ENCODE assay signal across 8 mouse cellular contexts in the genomic region with DNA sequence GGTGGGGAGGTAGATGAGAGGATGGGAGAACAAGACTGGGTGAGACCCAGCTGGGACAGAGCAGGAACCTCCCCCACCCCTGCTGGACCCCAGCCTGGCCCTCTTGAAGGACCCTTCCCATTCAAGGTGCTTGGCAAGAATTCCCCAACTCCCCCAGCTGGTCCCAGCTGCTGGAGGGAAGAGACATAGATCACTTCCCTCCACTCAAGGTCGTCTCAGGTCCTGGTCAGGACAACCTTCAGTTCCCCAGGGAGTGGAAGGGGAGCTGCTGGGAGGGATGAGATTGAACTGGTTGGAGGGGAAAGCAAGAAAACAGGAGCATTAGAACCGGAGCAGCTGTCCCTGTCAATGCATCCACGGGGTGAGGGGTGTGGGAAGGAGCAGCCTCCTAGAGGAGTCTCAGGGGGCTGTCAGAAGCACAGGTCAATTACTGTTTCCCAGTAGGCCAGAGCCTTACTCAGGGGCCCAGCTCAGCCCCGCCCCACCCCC. TPM values are rescaled to one million over a fixed set of nuclear protein-coding genes. Genes with fewer than 3 reads are reported as not detected.
DNase-seq lines count a peak whose midpoint lies in the region; ATAC-seq and TF ChIP-seq lines count a peak whose summit lies in the region.

No protein-coding gene starts in this region.

- no peaks in the 10 kb centered on the region for H3K36me3 ChIP-seq in ES-E14 (ENCODE audit: control insufficient read depth, insufficient read depth, low read length, poor library complexity, severe bottlenecking)
- H3K36me3 ChIP-seq in heart, embryonic 12.5 days = peaks cover 5% of the 10 kb centered on the region; the same call in 1 of the 2 replicates
- H3K36me3 ChIP-seq in midbrain, embryonic 11.5 days (ENCODE audit: control insufficient read depth, insufficient read depth, low read length) = no peaks in the 10 kb centered on the region

- 28% methylated on average over 4 of the region's 4 CpGs for WGBS in heart, embryonic 12.5 days
- WGBS in midbrain, embryonic 11.5 days = 43% methylated on average over 4 of the region's 4 CpGs

- DNase-seq in gastrocnemius, postnatal 14 days = peak; percentile 27
- no peak for DNase-seq in gastrocnemius, postnatal 10 days
- no peak for DNase-seq in ES-E14 (ENCODE audit: low read depth, low spot score)
- DNase-seq in midbrain, embryonic 11.5 days (ENCODE audit: low spot score, missing footprints) = no peak
- DNase-seq in thymus, postnatal 10 days (ENCODE audit: low spot score in 2 of 2) = no peak
- no peak for DNase-seq in cerebellum, postnatal 36 days

- in situ Hi-C loops in ES-E14 (cut with MboI; ENCODE audit: low sequenced_read_pairs in 2 of 2, unreplicated experiment in 2 of 2) = no loop called here

- peak overlapping the region; percentile 68 for H3K4me2 ChIP-seq in heart, embryonic 12.5 days
- peak overlapping the region; percentile 32 for H3K4me2 ChIP-seq in midbrain, embryonic 11.5 days

- peak; percentile 61; the same call in 1 of the 2 replicates for ATAC-seq in heart, embryonic 12.5 days (ENCODE audit: insufficient number of reproducible peaks, low FRiP score)
- peak; percentile 52 for ATAC-seq in midbrain, embryonic 11.5 days (ENCODE audit: low FRiP score)
- ATAC-seq in activated CD4-positive, CD25-positive, alpha-beta regulatory T cell, adult 4 months = no peak

- H3K4me3 ChIP-seq in ES-E14 (ENCODE audit: insufficient read depth in 1 of 2, low read depth in 1 of 2, low read length in 2 of 2, poor library complexity in 1 of 2, severe bottlenecking in 1 of 2) = no peak overlapping the region
- peak overlapping the region; percentile 26 for H3K4me3 ChIP-seq in heart, embryonic 12.5 days
- H3K4me3 ChIP-seq in midbrain, embryonic 11.5 days (ENCODE audit: low read depth, low read length) = no peak overlapping the region

- H3K27me3 ChIP-seq in heart, embryonic 12.5 days (replicated peaks) = no peaks in the 10 kb centered on the region
- no peaks in the 10 kb centered on the region for H3K27me3 ChIP-seq in midbrain, embryonic 11.5 days (ENCODE audit: control insufficient read depth, insufficient read depth, low read length)

- intact Hi-C loops in gastrocnemius, postnatal 14 days (cut with DNase I; ENCODE audit: low total_unique reads) = no loop called here

- H3K9ac ChIP-seq in ES-E14 (ENCODE audit: insufficient read depth, low read depth, low read length, poor library complexity, severe bottlenecking) = peak overlapping the region; percentile 4; the same call in 1 of the 2 replicates
- H3K9ac ChIP-seq in heart, embryonic 12.5 days = peak overlapping the region; percentile 78
- H3K9ac ChIP-seq in midbrain, embryonic 11.5 days (ENCODE audit: low read length) = no peak overlapping the region

- peaks cover 4 to 6% of the 10 kb centered on the region in 2 experiments; a peak in 3 of 4 replicates for H3K4me1 ChIP-seq in ES-E14 (ENCODE audit: control insufficient read depth in 2 of 2, insufficient read depth in 2 of 2, low read length in 2 of 2, poor library complexity in 1 of 2)
- peaks cover 17% of the 10 kb centered on the region for H3K4me1 ChIP-seq in heart, embryonic 12.5 days (replicated peaks)
- H3K4me1 ChIP-seq in midbrain, embryonic 11.5 days (ENCODE audit: control insufficient read depth, insufficient read depth, low read length) = peaks cover 13% of the 10 kb centered on the region

- no peak overlapping the region for H3K27ac ChIP-seq in ES-E14 (ENCODE audit: insufficient read depth, low read depth, low read length, poor library complexity, severe bottlenecking)
- H3K27ac ChIP-seq in heart, embryonic 12.5 days (ENCODE audit: poor library complexity, severe bottlenecking) = peak overlapping the region; percentile 46
- no peak overlapping the region for H3K27ac ChIP-seq in midbrain, embryonic 11.5 days (ENCODE audit: low read depth, low read length)

- no peaks in the 10 kb centered on the region for H3K9me3 ChIP-seq in ES-E14 (ENCODE audit: control insufficient read depth, insufficient read depth, low read depth, low read length)
- no peaks in the 10 kb centered on the region for H3K9me3 ChIP-seq in heart, embryonic 12.5 days (replicated peaks)
- H3K9me3 ChIP-seq in midbrain, embryonic 11.5 days (ENCODE audit: control insufficient read depth, low read length) = no peaks in the 10 kb centered on the region

TF ChIP-seq in ES-E14, 5 proteins besides CTCF, POLR2A, EP300 and RAD21:
- TF ChIP-seq ZC3H11A (IDR thresholded peaks at IDR 0.05; ENCODE audit: borderline replicate concordance, low read depth, low read length) (no peak), HCFC1 (IDR thresholded peaks at IDR 0.05; ENCODE audit: borderline replicate concordance, insufficient read depth, low read length) (no peak), ZNF384 (IDR thresholded peaks at IDR 0.05; ENCODE audit: low read depth, low read length) (no peak), CHD2 (IDR thresholded peaks at IDR 0.05; ENCODE audit: low read depth, low read length) (no peak), MAFK (IDR thresholded peaks at IDR 0.05; ENCODE audit: insufficient read depth, low read depth, low read length) (no peak)

RNA-seq across cellular contexts. Expression of a gene that starts 10.5 kb away (rescaled TPM):
- total RNA-seq in gastrocnemius, postnatal 14 days (2021) = 100 to 1,000 TPM; 209 to 220 TPM
- total RNA-seq in gastrocnemius, postnatal 10 days (2021) = 100 to 1,000 TPM; 268 to 288 TPM
- total RNA-seq in ES-E14 (2012; rRNA removed) = 129 and 184 TPM in 2 replicates
- 41.5 and 44.9 TPM in 2 replicates for polyA plus RNA-seq in heart, embryonic 12.5 days (2016; fragmentation: Nextera tagmentation; extraction: Ambion mirVana)
- polyA plus RNA-seq in midbrain, embryonic 11.5 days (2014; fragmentation: Nextera tagmentation; extraction: Ambion mirVana) = 63.2 and 73.7 TPM in 2 replicates
- 10 to 100 TPM; 10.5 to 13.4 TPM for polyA plus RNA-seq in activated CD4-positive, CD25-positive, alpha-beta regulatory T cell, adult 4 months (2017; shearing (Covaris generic))
